Mouse (Mus musculus): ENCODE measurements around the gene Fn3krp. TPM values are rescaled to one million over a fixed set of nuclear protein-coding genes. Genes with fewer than 3 reads are reported as not detected.

Gene Fn3krp
- total and polyA plus RNA-seq, 2 experiments from 2014 or later = 4.8 to 7.0 TPM

GRCm38 (mm10) chr11:121451216-121451726 is 30.1 kb downstream of the Fn3krp start:
- no peak overlapping the region for H3K27ac ChIP-seq (ENCODE audit: low read depth)
- H3K4me3 ChIP-seq (ENCODE audit: low read depth, low read length) = peak overlapping the region; percentile 86
- H3K4me1 ChIP-seq (ENCODE audit: control insufficient read depth, insufficient read depth) = peaks cover 12% of the 10 kb centered on the region
- peaks cover 5% of the 10 kb centered on the region; the same call in 1 of the 2 replicates for H3K36me3 ChIP-seq (replicated peaks; ENCODE audit: control insufficient read depth, insufficient read depth, low read length)
- TF ChIP-seq CTCF (IDR thresholded peaks at IDR 0.05; ENCODE audit: low read depth) (no peak), EP300 (IDR thresholded peaks at IDR 0.05; ENCODE audit: low read depth) (no peak)
- WGBS = 29% methylated on average over 9 of the region's 9 CpGs
- 0 out of 2 replicates have a peak overlapping the region, but pooled peaks have one; percentile 23 for H3K9ac ChIP-seq (replicated peaks; ENCODE audit: low read depth, low read length)
- peak; percentile 1; the same call in 1 of the 2 replicates for ATAC-seq (ENCODE audit: insufficient read depth, low read depth)
- no peaks in the 10 kb centered on the region for H3K27me3 ChIP-seq (ENCODE audit: control insufficient read depth, insufficient read depth, low read length)
- H3K4me2 ChIP-seq (ENCODE audit: low read depth, low read length) = peak overlapping the region; percentile 88
- DNase-seq (ENCODE audit: low spot score) = no peak
- no peaks in the 10 kb centered on the region for H3K9me3 ChIP-seq (replicated peaks; ENCODE audit: control insufficient read depth, low read length)

GRCm38 (mm10) chr11:121451753-121452635 is 30.8 kb downstream of the Fn3krp start, which contains the start of gene Tbcd:
TSS of gene Tbcd (plus strand) at chr11:121451949.
- Histone ChIP-seq H3K4me3 (ENCODE audit: low read depth, low read length) (peak within 1 kb of the TSS; percentile 86), H3K4me2 (ENCODE audit: low read depth, low read length) (peak within 1 kb of the TSS; percentile 88), H3K9me3 (replicated peaks; ENCODE audit: control insufficient read depth, low read length) (no peaks in the 10 kb centered on the region), H3K27me3 (ENCODE audit: control insufficient read depth, insufficient read depth, low read length) (no peaks in the 10 kb centered on the region), H3K4me1 (ENCODE audit: control insufficient read depth, insufficient read depth) (peaks cover 12% of the 10 kb centered on the region), H3K9ac (replicated peaks; ENCODE audit: low read depth, low read length) (peak within 1 kb of the TSS; percentile 66), H3K27ac (ENCODE audit: low read depth) (peak within 1 kb of the TSS; percentile 52), H3K36me3 (replicated peaks; ENCODE audit: control insufficient read depth, insufficient read depth, low read length) (peaks cover 6% of the 10 kb centered on the region; the same call in 1 of the 2 replicates)
- WGBS = under 1% methylated on average over 58 of the region's 58 CpGs
- TF ChIP-seq CTCF (IDR thresholded peaks at IDR 0.05; ENCODE audit: low read depth) (no peak; the same call in 1 of the 2 replicates), EP300 (IDR thresholded peaks at IDR 0.05; ENCODE audit: low read depth) (no peak)
- ATAC-seq (ENCODE audit: insufficient read depth, low read depth) (peak; percentile 90), DNase-seq (ENCODE audit: low spot score) (peak; percentile 91)

DNA sequence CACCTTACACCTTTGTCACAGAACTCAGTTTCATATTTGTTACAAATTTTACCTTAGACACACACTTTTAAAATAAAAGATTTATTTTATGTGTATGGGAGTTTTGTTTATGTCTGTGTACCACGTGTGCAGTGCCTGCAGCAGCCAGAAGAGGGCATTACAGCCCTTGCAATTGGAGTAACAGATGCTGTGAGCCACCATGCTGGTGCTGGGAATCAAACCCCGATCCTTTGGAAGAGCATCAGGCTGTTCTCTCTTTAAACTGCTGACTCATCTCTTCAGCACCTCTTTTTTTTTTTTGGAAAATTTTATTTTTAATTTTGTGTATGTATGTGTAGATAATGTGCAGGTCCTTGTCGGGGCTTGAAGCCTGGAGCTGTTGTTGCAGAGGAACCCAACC is 36.7 kb downstream of the Fn3krp start:
- H3K4me2 ChIP-seq (ENCODE audit: low read depth, low read length) = no peak overlapping the region
- peaks cover under 1% of the 10 kb centered on the region; the same call in 1 of the 2 replicates for H3K4me1 ChIP-seq (ENCODE audit: control insufficient read depth, insufficient read depth)
- H3K9ac ChIP-seq (replicated peaks; ENCODE audit: low read depth, low read length) = no peak overlapping the region
- no peak overlapping the region for H3K4me3 ChIP-seq (ENCODE audit: low read depth, low read length)
- no peaks in the 10 kb centered on the region for H3K9me3 ChIP-seq (replicated peaks; ENCODE audit: control insufficient read depth, low read length)
- H3K27ac ChIP-seq (ENCODE audit: low read depth) = no peak overlapping the region
- ATAC-seq (ENCODE audit: insufficient read depth, low read depth) = no peak
- 89% methylated on average over 3 of the region's 3 CpGs for WGBS
- TF ChIP-seq CTCF (IDR thresholded peaks at IDR 0.05; ENCODE audit: low read depth) (no peak), EP300 (IDR thresholded peaks at IDR 0.05; ENCODE audit: low read depth) (no peak)
- H3K27me3 ChIP-seq (ENCODE audit: control insufficient read depth, insufficient read depth, low read length) = no peaks in the 10 kb centered on the region
- peaks cover 46% of the 10 kb centered on the region for H3K36me3 ChIP-seq (replicated peaks; ENCODE audit: control insufficient read depth, insufficient read depth, low read length)
- DNase-seq (ENCODE audit: low spot score) = no peak

GRCm38 (mm10) chr11:121467408-121467807 is 46.2 kb downstream of the Fn3krp start:
- Histone ChIP-seq H3K4me3 (ENCODE audit: low read depth, low read length) (no peak overlapping the region), H3K4me2 (ENCODE audit: low read depth, low read length) (no peak overlapping the region), H3K36me3 (replicated peaks; ENCODE audit: control insufficient read depth, insufficient read depth, low read length) (peaks cover 27% of the 10 kb centered on the region), H3K27me3 (ENCODE audit: control insufficient read depth, insufficient read depth, low read length) (no peaks in the 10 kb centered on the region), H3K9ac (replicated peaks; ENCODE audit: low read depth, low read length) (no peak overlapping the region), H3K4me1 (ENCODE audit: control insufficient read depth, insufficient read depth) (no peaks in the 10 kb centered on the region), H3K27ac (ENCODE audit: low read depth) (no peak overlapping the region), H3K9me3 (replicated peaks; ENCODE audit: control insufficient read depth, low read length) (no peaks in the 10 kb centered on the region)
- no peak for DNase-seq (ENCODE audit: low spot score)
- ATAC-seq (ENCODE audit: insufficient read depth, low read depth) = no peak
- TF ChIP-seq EP300 (IDR thresholded peaks at IDR 0.05; ENCODE audit: low read depth) = no peak
- WGBS = 86% methylated on average over 6 of the region's 6 CpGs

DNA sequence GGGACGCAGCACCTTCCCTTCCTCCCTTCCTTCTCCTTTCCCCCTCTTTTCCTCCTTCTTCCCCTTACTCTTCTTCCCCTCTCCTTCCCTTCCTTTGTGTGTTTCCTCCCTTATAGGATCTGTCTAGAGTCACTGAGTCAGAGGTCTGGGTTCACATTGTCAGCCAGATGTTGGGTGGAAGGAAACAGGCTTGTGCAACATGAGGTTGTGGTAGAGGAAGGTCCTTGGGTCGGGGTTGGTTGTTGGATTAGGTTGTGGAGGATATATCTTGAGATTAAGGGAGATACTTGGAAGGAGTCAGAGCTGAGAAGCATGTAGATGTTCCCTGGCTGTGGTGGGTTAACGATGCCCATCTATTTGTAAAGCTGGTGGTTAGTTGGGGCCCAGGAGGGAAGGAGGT is 53.6 kb downstream of the Fn3krp start:
- no peak overlapping the region for H3K4me3 ChIP-seq (ENCODE audit: low read depth, low read length)
- TF ChIP-seq EP300 (IDR thresholded peaks at IDR 0.05; ENCODE audit: low read depth) (no peak), CTCF (IDR thresholded peaks at IDR 0.05; ENCODE audit: low read depth) (no peak)
- H3K27me3 ChIP-seq (ENCODE audit: control insufficient read depth, insufficient read depth, low read length) = no peaks in the 10 kb centered on the region
- H3K9me3 ChIP-seq (replicated peaks; ENCODE audit: control insufficient read depth, low read length) = no peaks in the 10 kb centered on the region
- no peaks in the 10 kb centered on the region for H3K4me1 ChIP-seq (ENCODE audit: control insufficient read depth, insufficient read depth)
- ATAC-seq (ENCODE audit: insufficient read depth, low read depth) = no peak
- WGBS = 71% methylated on average over 3 of the region's 3 CpGs
- H3K4me2 ChIP-seq (ENCODE audit: low read depth, low read length) = no peak overlapping the region
- peaks cover 5% of the 10 kb centered on the region; the same call in 1 of the 2 replicates for H3K36me3 ChIP-seq (replicated peaks; ENCODE audit: control insufficient read depth, insufficient read depth, low read length)
- H3K27ac ChIP-seq (ENCODE audit: low read depth) = no peak overlapping the region
- DNase-seq (ENCODE audit: low spot score) = no peak
- H3K9ac ChIP-seq (replicated peaks; ENCODE audit: low read depth, low read length) = no peak overlapping the region

Data from heart, postnatal 0 days (tissue).